Mouse (Mus musculus): ENCODE measurements around the gene Dytn.

- TF ChIP-seq POLR2A (IDR thresholded peaks at IDR 0.05; ENCODE audit: borderline replicate concordance, extremely low read depth, insufficient read depth, insufficient read length, poor library complexity, severe bottlenecking) = no peak
- TF ChIP-seq CTCF (IDR thresholded peaks at IDR 0.05; ENCODE audit: borderline replicate concordance, extremely low read depth, insufficient read depth, insufficient read length) = no peak
These were observed 22.1 kb upstream of the Dytn start for GRCm38 (mm10) chr1:63708876-63709275.

Data from brain, embryonic 14.5 days (tissue).